Mouse (Mus musculus): ENCODE measurements around the gene Prtn3.

DNA sequence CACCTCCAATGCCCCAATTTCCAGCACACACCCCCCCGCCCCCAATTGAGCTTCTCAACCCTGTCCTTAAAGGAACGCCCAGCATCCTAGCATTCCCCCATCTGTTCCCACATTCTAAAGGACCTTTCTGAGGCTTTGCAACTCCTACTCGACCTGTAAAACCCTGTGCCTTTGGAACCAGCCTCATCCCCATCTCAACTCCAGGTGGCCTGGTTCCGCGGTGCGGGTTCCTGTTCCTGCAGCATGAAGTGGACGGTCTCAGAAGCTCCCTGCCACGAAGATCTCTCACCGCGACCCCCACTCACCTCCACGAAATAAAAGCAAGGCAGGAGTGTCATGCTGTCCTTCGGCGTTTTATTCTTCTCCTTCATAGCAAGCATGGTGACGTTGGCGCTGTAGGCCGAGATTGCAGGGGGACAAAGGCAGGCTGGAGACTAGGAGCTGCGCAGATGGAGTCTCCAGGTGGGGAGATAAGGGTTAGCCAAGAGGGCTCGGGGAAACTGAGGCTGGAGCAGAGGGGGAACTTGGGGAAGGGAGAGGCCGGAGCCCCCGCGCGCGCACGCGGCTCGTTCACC lies 474 bp upstream of the Prtn3 start:
- TF ChIP-seq MAX (IDR thresholded peaks at IDR 0.05; ENCODE audit: low read depth) = no peak
- TF ChIP-seq POLR2A (IDR thresholded peaks at IDR 0.05; ENCODE audit: insufficient read length, low read depth) = no peak
- TF ChIP-seq MYOG (IDR thresholded peaks at IDR 0.05; ENCODE audit: control insufficient read depth in 1 of 3, insufficient read depth in 1 of 3, insufficient read length in 2 of 3, low read depth in 2 of 3) = no peak
- no peak for TF ChIP-seq USF1 (IDR thresholded peaks at IDR 0.05; ENCODE audit: low read depth)
- no peak for TF ChIP-seq MYOD1 (IDR thresholded peaks at IDR 0.05; ENCODE audit: control insufficient read depth in 1 of 3, insufficient read length in 2 of 3, low read depth in 2 of 3)
- TF ChIP-seq SRF (IDR thresholded peaks at IDR 0.05; ENCODE audit: control insufficient read depth, insufficient read length, low read depth) = no peak
- no peak for TF ChIP-seq E2F4 (IDR thresholded peaks at IDR 0.05; ENCODE audit: insufficient read depth)

Measured in myocyte (in vitro differentiated cells).